Mouse (Mus musculus) ES-Bruce4 (cell line): ENCODE measurements around the gene Arhgap24. TPM values are rescaled to one million over a fixed set of nuclear protein-coding genes. Genes with fewer than 3 reads are reported as not detected.

Experiments used
- H3K27ac ChIP-seq: 2 replicates; pipeline ENCODE4 v1.5.1; 2012; ENCODE audit warnings: low read length, inconsistent platforms; ENCODE audit not compliant: insufficient read depth
- H3K27me3 ChIP-seq: 2 replicates; pipeline ENCODE4 v1.6.1; 2012; ENCODE audit warnings: mild to moderate bottlenecking, low read length, inconsistent platforms; ENCODE audit not compliant: control insufficient read depth, poor library complexity, insufficient read depth, severe bottlenecking
- H3K36me3 ChIP-seq: 2 replicates; pipeline ENCODE4 v1.6.1; 2012; ENCODE audit warnings: inconsistent platforms, mild to moderate bottlenecking, low read length, moderate library complexity; ENCODE audit not compliant: control insufficient read depth, poor library complexity, insufficient read depth, severe bottlenecking
- H3K4me1 ChIP-seq: one replicate; pipeline ENCODE4 v1.8.1; 2011; ENCODE audit warnings: low read length; ENCODE audit not compliant: control insufficient read depth, insufficient read depth
- H3K4me3 ChIP-seq: 2 replicates; pipeline ENCODE4 v1.5.1; 2011; ENCODE audit warnings: low read depth, mild to moderate bottlenecking, low read length
- H3K9ac ChIP-seq: 2 replicates; pipeline ENCODE4 v1.6.1; 2012; ENCODE audit warnings: low read depth, mild to moderate bottlenecking, inconsistent platforms; ENCODE audit not compliant: poor library complexity, severe bottlenecking
- H3K9me3 ChIP-seq: replicated peaks from 2 replicates; pipeline ENCODE4 v1.6.1; 2012; ENCODE audit warnings: mild to moderate bottlenecking, low read length, inconsistent platforms; ENCODE audit not compliant: control insufficient read depth, poor library complexity, insufficient read depth, severe bottlenecking
- CTCF ChIP-seq: IDR thresholded peaks from one replicate; pipeline ENCODE4 v1.8.1; 2011; ENCODE audit warnings: low read depth, low read length
- EP300 ChIP-seq: IDR thresholded peaks from 2 replicates; pipeline ENCODE4 v1.6.1; 2011; ENCODE audit warnings: low read depth, low read length; ENCODE audit not compliant: insufficient read depth
- POLR2A ChIP-seq: IDR thresholded peaks from one replicate; pipeline ENCODE4 v1.8.1; 2011; ENCODE audit warnings: low read length; ENCODE audit not compliant: insufficient read depth
- polyA plus RNA-seq: library from polyadenylated mRNA; stranded (reverse); fragments of >200 nt; gene quantifications from 2 replicates; pipeline ENCODE4 v1.2.4, GENCODE M21; 2011; ENCODE audit warnings: low read depth; ENCODE audit not compliant: missing spikeins, insufficient read depth, insufficient read length

Gene Arhgap24
- polyA plus RNA-seq, 1 experiment = 2.0 TPM

- H3K36me3 ChIP-seq = no peaks in the 10 kb centered on the region
- H3K27ac ChIP-seq = no peak overlapping the region
- no peaks in the 10 kb centered on the region for H3K4me1 ChIP-seq
- H3K27me3 ChIP-seq = no peaks in the 10 kb centered on the region
- no peak for TF ChIP-seq POLR2A
- TF ChIP-seq EP300 = no peak
- TF ChIP-seq CTCF = no peak
- H3K4me3 ChIP-seq = no peak overlapping the region
- H3K9me3 ChIP-seq = no peaks in the 10 kb centered on the region
- no peak overlapping the region for H3K9ac ChIP-seq
Observed at GRCm38 (mm10) chr5:102757040-102757439, 275.8 kb downstream of the Arhgap24 start.

DNA sequence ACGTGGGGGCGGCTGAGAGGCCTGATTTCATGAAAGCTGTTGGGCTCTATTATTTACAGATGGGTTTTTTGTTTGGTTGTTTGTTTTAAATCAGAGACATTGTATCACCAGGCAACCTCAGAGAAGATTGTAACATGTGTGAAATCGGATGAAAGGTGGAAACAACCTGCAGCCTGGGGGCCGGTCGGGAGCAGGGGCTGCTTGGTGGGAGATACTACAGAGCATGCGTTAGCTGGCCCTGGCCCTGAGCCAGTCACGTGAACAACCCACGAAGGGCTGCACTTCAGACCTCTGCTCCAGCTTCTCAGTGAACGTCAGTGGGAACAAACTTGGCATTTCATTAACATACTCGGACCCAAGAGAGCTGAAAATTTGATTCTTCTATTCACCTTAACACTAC lies 284.5 kb downstream of the Arhgap24 start:
- Histone ChIP-seq H3K36me3 (no peaks in the 10 kb centered on the region), H3K27me3 (no peaks in the 10 kb centered on the region), H3K4me3 (no peak overlapping the region), H3K9me3 (no peaks in the 10 kb centered on the region), H3K9ac (no peak overlapping the region), H3K27ac (no peak overlapping the region), H3K4me1 (no peaks in the 10 kb centered on the region)
- TF ChIP-seq POLR2A = no peak

GRCm38 (mm10) chr5:102766311-102767057 lies 285.3 kb downstream of the Arhgap24 start:
- H3K27me3 ChIP-seq = no peaks in the 10 kb centered on the region
- no peak overlapping the region for H3K9ac ChIP-seq
- H3K4me1 ChIP-seq = no peaks in the 10 kb centered on the region
- TF ChIP-seq EP300 (no peak), CTCF (peak; percentile 71)
- no peak overlapping the region for H3K4me3 ChIP-seq
- no peak overlapping the region for H3K27ac ChIP-seq
- H3K36me3 ChIP-seq = no peaks in the 10 kb centered on the region
- H3K9me3 ChIP-seq = no peaks in the 10 kb centered on the region

GRCm38 (mm10) chr5:102767058-102767444 lies 285.9 kb downstream of the Arhgap24 start:
- Histone ChIP-seq H3K9ac (no peak overlapping the region), H3K27ac (no peak overlapping the region), H3K4me1 (no peaks in the 10 kb centered on the region), H3K27me3 (no peaks in the 10 kb centered on the region), H3K9me3 (no peaks in the 10 kb centered on the region), H3K4me3 (no peak overlapping the region), H3K36me3 (no peaks in the 10 kb centered on the region)
- TF ChIP-seq EP300 (no peak), POLR2A (no peak), CTCF (no peak)

DNA sequence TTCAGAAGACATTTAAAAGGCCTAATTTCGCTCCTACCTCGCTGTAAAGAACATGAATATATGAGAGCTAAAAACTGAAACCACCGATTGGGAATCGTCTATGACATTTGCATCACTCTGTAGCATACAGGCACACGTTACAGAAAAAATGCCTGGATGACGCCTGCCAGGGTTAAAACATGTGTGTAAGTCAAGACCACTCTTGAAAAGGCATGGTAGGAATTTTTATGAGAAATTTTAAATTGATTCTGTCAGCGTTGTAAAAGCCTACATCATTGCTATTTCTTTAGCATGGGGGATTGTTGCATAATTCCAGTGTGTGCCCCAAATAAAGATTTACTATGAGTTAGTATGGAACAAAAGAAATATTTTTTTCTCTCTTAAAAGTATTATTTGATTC lies 286.6 kb downstream of the Arhgap24 start:
- H3K9me3 ChIP-seq = no peaks in the 10 kb centered on the region
- no peaks in the 10 kb centered on the region for H3K36me3 ChIP-seq
- H3K9ac ChIP-seq = no peak overlapping the region
- H3K27ac ChIP-seq = no peak overlapping the region
- no peak overlapping the region for H3K4me3 ChIP-seq
- no peaks in the 10 kb centered on the region for H3K27me3 ChIP-seq
- no peak for TF ChIP-seq CTCF
- no peak for TF ChIP-seq EP300
- TF ChIP-seq POLR2A = no peak
- no peaks in the 10 kb centered on the region for H3K4me1 ChIP-seq

DNA sequence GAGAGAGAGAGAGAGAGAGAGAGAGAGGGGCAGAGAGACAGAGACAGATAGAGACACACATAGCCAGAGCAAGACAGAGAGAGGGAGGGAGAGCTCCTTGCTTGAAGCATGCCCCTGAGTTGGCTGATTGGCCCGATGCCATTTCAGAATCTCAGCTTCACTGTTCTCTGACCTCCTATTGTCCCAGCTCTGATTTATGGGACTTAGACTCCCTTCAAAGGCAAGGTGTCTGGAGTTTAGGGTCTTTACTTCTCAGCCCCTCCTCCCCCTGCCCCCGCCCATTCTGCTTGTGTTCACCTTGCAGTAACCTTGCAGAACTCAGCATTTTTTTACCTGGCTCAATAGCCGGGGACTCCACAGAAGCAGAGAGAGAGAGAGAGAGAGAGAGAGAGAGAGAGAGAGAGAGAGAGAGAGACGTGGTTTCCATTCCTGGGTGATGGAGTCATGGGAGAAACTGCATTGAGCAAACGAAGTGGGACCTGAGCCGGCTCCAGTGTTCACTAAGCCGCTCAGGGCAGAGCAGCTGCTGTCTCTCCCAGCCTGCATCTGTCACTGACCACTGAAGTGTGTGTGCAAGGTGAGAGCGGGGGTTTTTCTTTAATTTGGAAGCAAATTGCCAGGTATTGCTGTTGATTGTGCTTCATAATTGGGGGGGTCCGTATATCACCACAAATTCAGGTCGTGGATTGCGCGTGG lies 287.3 kb downstream of the Arhgap24 start:
- Histone ChIP-seq H3K9me3 (no peaks in the 10 kb centered on the region), H3K4me3 (no peak overlapping the region), H3K27me3 (no peaks in the 10 kb centered on the region), H3K4me1 (no peaks in the 10 kb centered on the region), H3K9ac (no peak overlapping the region), H3K36me3 (no peaks in the 10 kb centered on the region), H3K27ac (no peak overlapping the region)
- no peak for TF ChIP-seq POLR2A
- no peak for TF ChIP-seq EP300
- no peak for TF ChIP-seq CTCF
